Mouse (Mus musculus): ENCODE measurements around the gene 4930452B06Rik. TPM values are rescaled to one million over a fixed set of nuclear protein-coding genes. Genes with fewer than 3 reads are reported as not detected.

4930452B06Rik gene
- polyA plus RNA-seq, 1 experiment from 2014 or later = 12.3 TPM

GRCm38 (mm10) chr14:8398507-8398906 is 267.5 kb downstream of the 4930452B06Rik start:
- H3K27me3 ChIP-seq (ENCODE audit: control insufficient read depth, insufficient read depth, low read length) = no peaks in the 10 kb centered on the region
- no peaks in the 10 kb centered on the region for H3K9me3 ChIP-seq (ENCODE audit: control insufficient read depth, low read length)
- no peak for ATAC-seq (ENCODE audit: insufficient number of reproducible peaks, low FRiP score, low TSS enrichment, low read depth)
- H3K9ac ChIP-seq (ENCODE audit: low read length) = no peak overlapping the region
- no peak for DNase-seq (ENCODE audit: low spot score)
- H3K4me1 ChIP-seq (ENCODE audit: control insufficient read depth, insufficient read depth, low read length) = no peaks in the 10 kb centered on the region
- H3K4me3 ChIP-seq (ENCODE audit: low read depth, low read length) = no peak overlapping the region
- no peaks in the 10 kb centered on the region for H3K36me3 ChIP-seq (ENCODE audit: control insufficient read depth, insufficient read depth, low read length)
- H3K27ac ChIP-seq (replicated peaks; ENCODE audit: low read depth, low read length) = no peak overlapping the region
- H3K4me2 ChIP-seq (ENCODE audit: low read depth, severe bottlenecking) = no peak overlapping the region

- H3K36me3 ChIP-seq (ENCODE audit: control insufficient read depth, insufficient read depth, low read length) = no peaks in the 10 kb centered on the region
- WGBS = 72% methylated on average over 7 of the region's 7 CpGs
- DNase-seq (ENCODE audit: low spot score) (no peak), ATAC-seq (ENCODE audit: insufficient number of reproducible peaks, low FRiP score, low TSS enrichment, low read depth) (no peak)
- H3K27ac ChIP-seq (replicated peaks; ENCODE audit: low read depth, low read length) = no peak overlapping the region
- H3K4me2 ChIP-seq (ENCODE audit: low read depth, severe bottlenecking) = no peak overlapping the region
- no peaks in the 10 kb centered on the region for H3K4me1 ChIP-seq (ENCODE audit: control insufficient read depth, insufficient read depth, low read length)
- no peaks in the 10 kb centered on the region for H3K9me3 ChIP-seq (ENCODE audit: control insufficient read depth, low read length)
- H3K9ac ChIP-seq (ENCODE audit: low read length) = no peak overlapping the region
- H3K27me3 ChIP-seq (ENCODE audit: control insufficient read depth, insufficient read depth, low read length) = no peaks in the 10 kb centered on the region
- no peak overlapping the region for H3K4me3 ChIP-seq (ENCODE audit: low read depth, low read length)
Observed at GRCm38 (mm10) chr14:8395690-8396287, 270.3 kb downstream of the 4930452B06Rik start.

- Histone ChIP-seq H3K27ac (replicated peaks; ENCODE audit: low read depth, low read length) (no peak overlapping the region), H3K9me3 (ENCODE audit: control insufficient read depth, low read length) (no peaks in the 10 kb centered on the region), H3K36me3 (ENCODE audit: control insufficient read depth, insufficient read depth, low read length) (no peaks in the 10 kb centered on the region), H3K27me3 (ENCODE audit: control insufficient read depth, insufficient read depth, low read length) (no peaks in the 10 kb centered on the region), H3K4me1 (ENCODE audit: control insufficient read depth, insufficient read depth, low read length) (no peaks in the 10 kb centered on the region), H3K4me2 (ENCODE audit: low read depth, severe bottlenecking) (no peak overlapping the region), H3K4me3 (ENCODE audit: low read depth, low read length) (no peak overlapping the region), H3K9ac (ENCODE audit: low read length) (no peak overlapping the region)
- no peak for ATAC-seq (ENCODE audit: insufficient number of reproducible peaks, low FRiP score, low TSS enrichment, low read depth)
- WGBS = 52% methylated on average over 6 of the region's 6 CpGs
- no peak for DNase-seq (ENCODE audit: low spot score)
Observed at GRCm38 (mm10) chr14:8392181-8392825, 273.7 kb downstream of the 4930452B06Rik start.
